Mouse (Mus musculus) layer of hippocampus, postnatal 25 days (tissue): ENCODE data around the gene Tex44. TPM values are rescaled to one million over a fixed set of nuclear protein-coding genes. Genes with fewer than 3 reads are reported as not detected.

Experiments
- DNase-seq, 2 experiments: peaks; one replicate each; pipeline ENCODE4 v3.0.0; 2022; ENCODE audit warnings: mixed read lengths in 2 of 2, low spot score in 1 of 2; ENCODE audit errors: extremely low spot score in 1 of 2
- total RNA-seq, 2 experiments: library from RNA; stranded (reverse); gene quantifications; 2 replicates each; pipeline ENCODE4 v1.2.3; 2021

Tex44 gene
- not detected for total RNA-seq

GRCm38 (mm10) chr1:86426128-86426527, at the start of gene Tex44, which contains the start of gene Nmur1:
TSS of gene Tex44 (plus strand) at chr1:86426329.
TSS of gene Nmur1 (minus strand) at chr1:86426228.
- DNase-seq = no peak

GRCm38 (mm10) chr1:86376354-86376753, 49.8 kb upstream of the Tex44 start:
- no peak for DNase-seq

- no peak for DNase-seq
These were observed 47.5 kb upstream of the Tex44 start for GRCm38 (mm10) chr1:86378662-86379061.

- DNase-seq = no peak
These were observed 47.0 kb upstream of the Tex44 start for GRCm38 (mm10) chr1:86379161-86379569.

GRCm38 (mm10) chr1:86381027-86381426, 45.1 kb upstream of the Tex44 start:
- DNase-seq = no peak

GRCm38 (mm10) chr1:86389230-86389629, 36.9 kb upstream of the Tex44 start:
- DNase-seq = peak; percentile 69 to 91

- no peak for DNase-seq
These were observed 34.7 kb upstream of the Tex44 start for GRCm38 (mm10) chr1:86391425-86391824.

- DNase-seq = no peak
These were observed 32.9 kb upstream of the Tex44 start for GRCm38 (mm10) chr1:86393219-86393618.

- DNase-seq = no peak
These were observed 31.9 kb upstream of the Tex44 start for GRCm38 (mm10) chr1:86394246-86394645.

GRCm38 (mm10) chr1:86395897-86396296, 30.2 kb upstream of the Tex44 start:
- DNase-seq = no peak

GRCm38 (mm10) chr1:86397621-86398020, 28.5 kb upstream of the Tex44 start:
- DNase-seq = no peak

GRCm38 (mm10) chr1:86398222-86398621, 27.9 kb upstream of the Tex44 start:
- no peak for DNase-seq

- DNase-seq = no peak
These were observed 26.8 kb upstream of the Tex44 start for GRCm38 (mm10) chr1:86399322-86399721.

GRCm38 (mm10) chr1:86400096-86400754, 25.9 kb upstream of the Tex44 start:
- DNase-seq = no peak

GRCm38 (mm10) chr1:86404834-86405233, 21.3 kb upstream of the Tex44 start:
- peak in 1 of 2 experiments; percentile 15 for DNase-seq

GRCm38 (mm10) chr1:86406313-86406712, 19.8 kb upstream of the Tex44 start:
- no peak for DNase-seq

GRCm38 (mm10) chr1:86406914-86407313, 19.2 kb upstream of the Tex44 start:
- DNase-seq = no peak

- no peak for DNase-seq
These were observed 17.6 kb upstream of the Tex44 start for GRCm38 (mm10) chr1:86408515-86408914.

GRCm38 (mm10) chr1:86409476-86409875, 16.7 kb upstream of the Tex44 start:
- no peak for DNase-seq

- no peak for DNase-seq
These were observed 11.4 kb upstream of the Tex44 start for GRCm38 (mm10) chr1:86414715-86415114.

- DNase-seq = no peak
These were observed 11.0 kb upstream of the Tex44 start for GRCm38 (mm10) chr1:86415144-86415543.

GRCm38 (mm10) chr1:86415612-86416184, 10.4 kb upstream of the Tex44 start:
- peak in 1 of 2 experiments; percentile 39 for DNase-seq
